Mouse (Mus musculus) lung, postnatal 0 days (tissue): ENCODE data around the gene Rph3al. TPM values are rescaled to one million over a fixed set of nuclear protein-coding genes. Genes with fewer than 3 reads are reported as not detected.

Source experiments
- ATAC-seq: fragments of 200-750 bp; cut with Nextera tagmentation; 2 replicates; pipeline ENCODE4 v1.8.0; 2017; ENCODE audit warnings: moderate library complexity
- DNase-seq: peaks from one replicate; pipeline ENCODE4 v3.0.0-alpha.2; 2016; ENCODE audit warnings: low spot score
- H3K27ac ChIP-seq: fragments of 300-500 bp; sonication (generic); 2 replicates; pipeline ENCODE4 v1.5.1; 2014; ENCODE audit warnings: antibody characterized with exemption, mild to moderate bottlenecking, low read length, mixed read lengths
- H3K27me3 ChIP-seq: fragments of 300-500 bp; sonication (generic); replicated peaks from 2 replicates; pipeline ENCODE4 v1.6.1; 2014; ENCODE audit warnings: low read length, mixed read lengths; ENCODE audit not compliant: insufficient read depth
- H3K36me3 ChIP-seq: fragments of 300-500 bp; sonication (generic); 2 replicates; pipeline ENCODE4 v1.6.1; 2014; ENCODE audit warnings: low read length, mixed read lengths; ENCODE audit not compliant: insufficient read depth
- H3K4me1 ChIP-seq: fragments of 300-500 bp; sonication (generic); 2 replicates; pipeline ENCODE4 v1.6.1; 2014; ENCODE audit warnings: antibody characterized with exemption, low read depth, low read length, mixed read lengths; ENCODE audit not compliant: insufficient read depth
- H3K4me2 ChIP-seq: fragments of 300-500 bp; sonication (generic); replicated peaks from 2 replicates; pipeline ENCODE4 v1.6.1; 2014; ENCODE audit warnings: low read depth, mild to moderate bottlenecking, low read length, moderate library complexity, mixed read lengths
- H3K4me3 ChIP-seq: fragments of 300-500 bp; sonication (generic); 2 replicates; pipeline ENCODE4 v1.5.1; 2014; ENCODE audit warnings: low read depth, low read length
- H3K9ac ChIP-seq: fragments of 300-500 bp; sonication (generic); replicated peaks from 2 replicates; pipeline ENCODE4 v1.6.1; 2014; ENCODE audit warnings: low read depth, mild to moderate bottlenecking
- H3K9me3 ChIP-seq: fragments of 300-500 bp; sonication (generic); 2 replicates; pipeline ENCODE4 v1.6.1; 2016; ENCODE audit warnings: low read length, mixed read lengths
- CTCF ChIP-seq: IDR thresholded peaks from 2 replicates; pipeline ENCODE4 v1.5.1; 2016; ENCODE audit warnings: antibody characterized with exemption, mild to moderate bottlenecking
- EP300 ChIP-seq: IDR thresholded peaks from 2 replicates; pipeline ENCODE4 v1.6.1; 2016; ENCODE audit warnings: antibody characterized with exemption, mild to moderate bottlenecking, control low read depth
- WGBS: fragments of 180-500 bp; shearing (Covaris S2); extraction: QIAGEN DNeasy Blood & Tissue Kit; methylation state at CpG from one replicate; pipeline ENCODE4 v1.1.7; 2014; 5-methylcytosine and 5-hydroxymethylcytosine counted together
- polyA plus RNA-seq: library from polyadenylated mRNA; unstranded; fragments of >200 nt; fragmentation: Nextera tagmentation; extraction: Ambion mirVana; gene quantifications from 2 replicates; pipeline ENCODE4 v1.2.1, GENCODE M21; 2015

Rph3al gene
- polyA plus RNA-seq, 1 experiment from 2014 or later: 11.0 TPM

GRCm38 (mm10) chr11:75857781-75858180 is 80.4 kb downstream of the Rph3al start:
- TF ChIP-seq EP300 (peak; percentile 96), CTCF (no peak)
- Histone ChIP-seq H3K36me3 (no peaks in the 10 kb centered on the region), H3K4me2 (no peak overlapping the region), H3K4me3 (no peak overlapping the region), H3K9ac (no peak overlapping the region), H3K27ac (no peak overlapping the region), H3K9me3 (no peaks in the 10 kb centered on the region), H3K4me1 (peaks cover 7% of the 10 kb centered on the region; the same call in 1 of the 2 replicates), H3K27me3 (no peaks in the 10 kb centered on the region)
- WGBS: 32% methylated on average over 3 of the region's 3 CpGs
- DNase-seq (peak; percentile 89), ATAC-seq (peak; percentile 80)

GRCm38 (mm10) chr11:75854327-75854726 is 83.9 kb downstream of the Rph3al start:
- Histone ChIP-seq H3K4me1 (peaks cover 7% of the 10 kb centered on the region; the same call in 1 of the 2 replicates), H3K27ac (no peak overlapping the region), H3K4me3 (no peak overlapping the region), H3K9ac (no peak overlapping the region), H3K9me3 (no peaks in the 10 kb centered on the region), H3K27me3 (no peaks in the 10 kb centered on the region), H3K36me3 (no peaks in the 10 kb centered on the region), H3K4me2 (no peak overlapping the region)
- WGBS: 77% methylated on average over 7 of the region's 7 CpGs
- ATAC-seq: no peak
- TF ChIP-seq CTCF (no peak), EP300 (no peak)
- DNase-seq: no peak

- Histone ChIP-seq H3K4me1 (peaks cover 4% of the 10 kb centered on the region; the same call in 1 of the 2 replicates), H3K9ac (no peak overlapping the region), H3K27me3 (no peaks in the 10 kb centered on the region), H3K4me2 (no peak overlapping the region), H3K27ac (no peak overlapping the region), H3K9me3 (no peaks in the 10 kb centered on the region), H3K36me3 (no peaks in the 10 kb centered on the region), H3K4me3 (no peak overlapping the region)
- DNase-seq: no peak
- WGBS: 89% methylated on average over 10 of the region's 10 CpGs
- ATAC-seq: no peak
- TF ChIP-seq CTCF: no peak
- no peak for TF ChIP-seq EP300
These were observed 85.1 kb downstream of the Rph3al start for GRCm38 (mm10) chr11:75853067-75853636.

GRCm38 (mm10) chr11:75852485-75852884 is 85.7 kb downstream of the Rph3al start:
- DNase-seq (peak; percentile 14), ATAC-seq (peak; percentile 55)
- H3K9ac ChIP-seq: no peak overlapping the region
- no peaks in the 10 kb centered on the region for H3K9me3 ChIP-seq
- H3K27me3 ChIP-seq: no peaks in the 10 kb centered on the region
- H3K27ac ChIP-seq: no peak overlapping the region
- H3K4me1 ChIP-seq: peaks cover 2% of the 10 kb centered on the region; the same call in 1 of the 2 replicates
- TF ChIP-seq CTCF (no peak), EP300 (no peak)
- 58% methylated on average over 2 of the region's 2 CpGs for WGBS
- no peak overlapping the region for H3K4me3 ChIP-seq
- H3K36me3 ChIP-seq: no peaks in the 10 kb centered on the region
- no peak overlapping the region for H3K4me2 ChIP-seq

- Histone ChIP-seq H3K27me3 (no peaks in the 10 kb centered on the region), H3K27ac (no peak overlapping the region), H3K9me3 (no peaks in the 10 kb centered on the region), H3K36me3 (no peaks in the 10 kb centered on the region), H3K4me3 (no peak overlapping the region), H3K4me2 (no peak overlapping the region), H3K4me1 (no peaks in the 10 kb centered on the region), H3K9ac (no peak overlapping the region)
- peak; percentile 89 for ATAC-seq
- TF ChIP-seq CTCF: no peak
- peak; percentile 80 for TF ChIP-seq EP300
- DNase-seq: peak; percentile 53
- 54% methylated on average over 6 of the region's 6 CpGs for WGBS
These were observed 88.7 kb downstream of the Rph3al start for GRCm38 (mm10) chr11:75849552-75849951.

- DNase-seq (no peak), ATAC-seq (no peak)
- WGBS: 65% methylated on average over 7 of the region's 7 CpGs
- no peak overlapping the region for H3K4me3 ChIP-seq
- no peaks in the 10 kb centered on the region for H3K9me3 ChIP-seq
- H3K27ac ChIP-seq: no peak overlapping the region
- H3K4me2 ChIP-seq: no peak overlapping the region
- TF ChIP-seq EP300: no peak
- TF ChIP-seq CTCF: no peak
- no peak overlapping the region for H3K9ac ChIP-seq
- H3K4me1 ChIP-seq: no peaks in the 10 kb centered on the region
- H3K36me3 ChIP-seq: no peaks in the 10 kb centered on the region
- no peaks in the 10 kb centered on the region for H3K27me3 ChIP-seq
These were observed 91.6 kb downstream of the Rph3al start for GRCm38 (mm10) chr11:75846589-75846988.

- Histone ChIP-seq H3K27me3 (no peaks in the 10 kb centered on the region), H3K9ac (no peak overlapping the region), H3K27ac (no peak overlapping the region), H3K4me2 (no peak overlapping the region), H3K36me3 (no peaks in the 10 kb centered on the region), H3K9me3 (no peaks in the 10 kb centered on the region), H3K4me3 (no peak overlapping the region), H3K4me1 (no peaks in the 10 kb centered on the region)
- no peak for DNase-seq
- TF ChIP-seq EP300 (no peak), CTCF (no peak)
- 54% methylated on average over 7 of the region's 7 CpGs for WGBS
- ATAC-seq: no peak
These were observed 92.6 kb downstream of the Rph3al start for GRCm38 (mm10) chr11:75845675-75846074.
